Mouse (Mus musculus) CD4-positive, CD25-positive, alpha-beta regulatory T cell, adult 9 weeks (primary cell): ENCODE measurements around the gene Gm14444. TPM values are rescaled to one million over a fixed set of nuclear protein-coding genes. Genes with fewer than 3 reads are reported as not detected.

Experiments
- polyA plus RNA-seq: library from polyadenylated mRNA; unstranded; fragments of 100-300 nt; shearing (Covaris generic); gene quantifications from one replicate; pipeline ENCODE4 v1.2.1, GENCODE M21; 2017

Gm14444 gene
- not detected for polyA plus RNA-seq

GRCm38 (mm10) chr2:175010022-175010421 is at the start of gene Gm14444:
Gm14444 (plus strand) TSS chr2:175010241.

GRCm38 (mm10) chr2:175067681-175068261 is 57.7 kb downstream of the Gm14444 start, which contains the start of gene Gm14393:
Gm14393 (minus strand) TSS chr2:175067781.

Other genes starting within 250 kb of the Gm14444 start
- 0.47 TPM for gene Edn3, start 249.6 kb upstream of the Gm14444 start, polyA plus RNA-seq
- gene Gm14393, start 57.5 kb downstream of the Gm14444 start, polyA plus RNA-seq, result not detected
- gene Gm14399, start 131.8 kb downstream of the Gm14444 start, polyA plus RNA-seq, result 14.3 TPM
- not detected for gene Gm14443, start 165.6 kb downstream of the Gm14444 start, polyA plus RNA-seq
- gene Gm14391, start 196.7 kb downstream of the Gm14444 start, polyA plus RNA-seq, result 10.4 TPM